Mouse (Mus musculus) hindbrain, embryonic 11.5 days (tissue): ENCODE measurements around the gene Clcn6. TPM values are rescaled to one million over a fixed set of nuclear protein-coding genes. Genes with fewer than 3 reads are reported as not detected.

Experiments
- ATAC-seq: fragments of 200-750 bp; cut with Nextera tagmentation; 2 replicates; pipeline ENCODE4 v1.8.0; 2017; ENCODE audit warnings: mild to moderate bottlenecking, moderate TSS enrichment, moderate library complexity; ENCODE audit not compliant: low FRiP score
- DNase-seq: peaks from one replicate; pipeline ENCODE4 v3.0.0-alpha.2; 2015; ENCODE audit warnings: low spot score
- H3K27ac ChIP-seq: fragments of 300-500 bp; sonication (generic); 2 replicates; pipeline ENCODE4 v1.5.1; 2014; ENCODE audit warnings: mild to moderate bottlenecking, low read depth, low read length
- H3K27me3 ChIP-seq: fragments of 300-500 bp; sonication (generic); 2 replicates; pipeline ENCODE4 v1.6.1; 2014; ENCODE audit warnings: mild to moderate bottlenecking, low read length, moderate library complexity, mixed read lengths; ENCODE audit not compliant: control insufficient read depth, insufficient read depth
- H3K36me3 ChIP-seq: fragments of 300-500 bp; sonication (generic); 2 replicates; pipeline ENCODE4 v1.6.1; 2014; ENCODE audit warnings: mild to moderate bottlenecking, low read length, moderate library complexity, mixed read lengths; ENCODE audit not compliant: control insufficient read depth, insufficient read depth
- H3K4me1 ChIP-seq: fragments of 300-500 bp; sonication (generic); replicated peaks from 2 replicates; pipeline ENCODE4 v1.6.1; 2014; ENCODE audit warnings: low read length, mixed read lengths; ENCODE audit not compliant: control insufficient read depth, insufficient read depth
- H3K4me2 ChIP-seq: fragments of 300-500 bp; sonication (generic); replicated peaks from 2 replicates; pipeline ENCODE4 v1.6.1; 2014; ENCODE audit warnings: mild to moderate bottlenecking, low read depth, low read length
- H3K4me3 ChIP-seq: fragments of 300-500 bp; sonication (generic); 2 replicates; pipeline ENCODE4 v1.5.1; 2014; ENCODE audit warnings: low read depth, low read length
- H3K9ac ChIP-seq: fragments of 300-500 bp; sonication (generic); 2 replicates; pipeline ENCODE4 v1.6.1; 2014; ENCODE audit warnings: low read depth, low read length
- H3K9me3 ChIP-seq: fragments of 300-500 bp; sonication (generic); 2 replicates; pipeline ENCODE4 v1.6.1; 2016; ENCODE audit warnings: low read length; ENCODE audit not compliant: control insufficient read depth
- WGBS: fragments of 180-500 bp; shearing (Covaris S2); extraction: QIAGEN DNeasy Blood & Tissue Kit; methylation state at CpG from one replicate; pipeline ENCODE4 v1.1.7; 2014; 5-methylcytosine and 5-hydroxymethylcytosine counted together
- polyA plus RNA-seq: library from polyadenylated mRNA; unstranded; fragments of >200 nt; fragmentation: Nextera tagmentation; extraction: Ambion mirVana; gene quantifications from 2 replicates; pipeline ENCODE4 v1.2.1, GENCODE M21; 2014

The Clcn6 gene
- polyA plus RNA-seq, 1 experiment from 2014 or later, result 26.2 TPM

- Histone ChIP-seq H3K9me3 (no peaks in the 10 kb centered on the region), H3K27ac (peak overlapping the region; percentile 53), H3K4me3 (peak overlapping the region; percentile 93), H3K4me2 (peak overlapping the region; percentile 59), H3K36me3 (peaks cover 6% of the 10 kb centered on the region; the same call in 1 of the 2 replicates), H3K9ac (peak overlapping the region; percentile 40; the same call in 1 of the 2 replicates), H3K4me1 (peaks cover 19% of the 10 kb centered on the region), H3K27me3 (no peaks in the 10 kb centered on the region)
- DNase-seq, result peak; percentile 12
- WGBS, result 21% methylated on average over 19 of the region's 19 CpGs
- no peak for ATAC-seq
Measured at GRCm38 (mm10) chr4:148039254-148040028, 820 bp upstream of the Clcn6 start.

GRCm38 (mm10) chr4:148038079-148038599 lies 482 bp downstream of the Clcn6 start:
- Histone ChIP-seq H3K4me2 (peak overlapping the region; percentile 57), H3K4me1 (peaks cover 19% of the 10 kb centered on the region), H3K27me3 (no peaks in the 10 kb centered on the region), H3K27ac (peak overlapping the region; percentile 80), H3K9me3 (no peaks in the 10 kb centered on the region), H3K4me3 (peak overlapping the region; percentile 93), H3K36me3 (peaks cover 6% of the 10 kb centered on the region; the same call in 1 of the 2 replicates), H3K9ac (peak overlapping the region; percentile 84)
- DNase-seq, result no peak
- 8% methylated on average over 26 of the region's 26 CpGs for WGBS
- ATAC-seq, result no peak

DNA sequence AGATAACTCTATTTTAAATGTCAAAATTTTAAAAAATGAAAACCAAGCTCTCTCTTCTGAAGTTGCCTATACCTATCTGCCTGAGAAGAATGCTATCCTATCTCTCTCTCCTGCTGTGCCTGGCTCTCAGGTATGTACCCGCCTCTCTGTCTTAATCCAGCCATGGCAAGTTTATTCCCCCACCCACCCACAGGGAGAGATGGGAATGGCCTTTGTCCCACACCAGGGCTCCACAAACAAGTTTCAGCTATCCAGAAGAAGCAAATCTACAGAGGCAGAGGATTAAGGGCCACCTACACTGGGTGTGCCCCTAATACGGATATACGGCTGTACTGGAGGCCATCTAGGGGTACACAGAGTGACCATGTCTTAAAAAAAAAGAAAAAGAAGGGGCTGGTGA lies 3.2 kb downstream of the Clcn6 start:
- WGBS, result 86% methylated on average over 3 of the region's 3 CpGs
- DNase-seq (no peak), ATAC-seq (no peak)
- Histone ChIP-seq H3K9me3 (no peaks in the 10 kb centered on the region), H3K27me3 (no peaks in the 10 kb centered on the region), H3K36me3 (peaks cover 7% of the 10 kb centered on the region; the same call in 1 of the 2 replicates), H3K4me3 (no peak overlapping the region), H3K27ac (no peak overlapping the region), H3K9ac (no peak overlapping the region), H3K4me1 (peaks cover 10% of the 10 kb centered on the region), H3K4me2 (no peak overlapping the region)

- Histone ChIP-seq H3K4me3 (no peak overlapping the region), H3K27ac (no peak overlapping the region), H3K4me2 (no peak overlapping the region), H3K36me3 (peaks cover 7% of the 10 kb centered on the region; the same call in 1 of the 2 replicates), H3K27me3 (no peaks in the 10 kb centered on the region), H3K9ac (no peak overlapping the region), H3K4me1 (peaks cover 4% of the 10 kb centered on the region; the same call in 1 of the 2 replicates), H3K9me3 (no peaks in the 10 kb centered on the region)
- no peak for ATAC-seq
- WGBS, result 67% methylated on average over 7 of the region's 7 CpGs
- DNase-seq, result no peak
Measured at GRCm38 (mm10) chr4:148033858-148034410, 4.7 kb downstream of the Clcn6 start.

- H3K4me2 ChIP-seq, result no peak overlapping the region
- no peaks in the 10 kb centered on the region for H3K4me1 ChIP-seq
- H3K36me3 ChIP-seq, result peaks cover 10% of the 10 kb centered on the region; the same call in 1 of the 2 replicates
- H3K4me3 ChIP-seq, result no peak overlapping the region
- WGBS, result 90% methylated on average over 5 of the region's 5 CpGs
- H3K27ac ChIP-seq, result no peak overlapping the region
- no peak for ATAC-seq
- H3K27me3 ChIP-seq, result no peaks in the 10 kb centered on the region
- DNase-seq, result no peak
- no peaks in the 10 kb centered on the region for H3K9me3 ChIP-seq
- H3K9ac ChIP-seq, result no peak overlapping the region
Measured at GRCm38 (mm10) chr4:148030506-148030905, 8.1 kb downstream of the Clcn6 start.

DNA sequence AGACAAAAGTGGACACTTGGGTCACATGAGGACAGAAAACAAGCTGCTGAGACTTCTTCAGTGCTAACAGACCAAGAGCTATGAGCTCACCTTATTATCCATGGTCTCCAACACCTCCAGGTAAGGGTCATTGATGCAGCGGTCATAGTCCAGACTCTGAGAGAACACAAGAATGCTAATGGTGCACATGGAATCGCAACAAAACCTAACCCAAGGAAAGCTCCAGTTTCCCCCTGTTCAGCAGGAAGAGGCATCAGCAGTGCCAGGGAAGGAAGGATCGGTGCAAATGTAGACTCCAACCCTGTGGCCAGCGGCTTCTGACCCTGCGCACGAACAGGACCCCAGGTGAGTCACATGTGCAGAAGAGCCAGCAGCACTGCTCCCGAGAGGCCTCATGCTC lies 9.3 kb downstream of the Clcn6 start:
- Histone ChIP-seq H3K27me3 (no peaks in the 10 kb centered on the region), H3K9me3 (no peaks in the 10 kb centered on the region), H3K36me3 (peaks cover 13% of the 10 kb centered on the region; the same call in 1 of the 2 replicates), H3K27ac (no peak overlapping the region), H3K4me1 (no peaks in the 10 kb centered on the region), H3K4me3 (no peak overlapping the region), H3K4me2 (no peak overlapping the region), H3K9ac (no peak overlapping the region)
- DNase-seq, result no peak
- ATAC-seq, result no peak
- 96% methylated on average over 7 of the region's 7 CpGs for WGBS

DNA sequence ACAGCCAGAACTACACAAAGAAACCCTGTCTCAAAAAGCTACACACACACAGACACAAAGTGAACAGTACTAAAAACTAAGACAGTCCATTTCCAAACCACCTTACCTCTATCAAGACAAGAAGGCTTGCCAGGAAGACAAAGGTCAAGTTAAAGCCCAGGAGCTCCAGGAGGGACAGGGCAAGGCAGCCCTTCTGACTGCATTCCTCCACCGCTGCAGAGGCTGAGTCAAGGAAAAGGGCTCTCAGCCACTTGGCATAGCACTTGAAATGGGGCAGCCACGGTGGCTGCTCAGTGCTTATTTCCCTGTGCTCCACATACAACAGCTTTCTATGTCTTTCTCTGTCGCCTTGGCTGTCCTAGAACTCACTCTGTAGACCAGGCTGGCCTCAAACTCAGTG lies 14.6 kb downstream of the Clcn6 start:
- Histone ChIP-seq H3K9me3 (no peaks in the 10 kb centered on the region), H3K4me1 (peaks cover 3% of the 10 kb centered on the region; the same call in 1 of the 2 replicates), H3K27me3 (no peaks in the 10 kb centered on the region), H3K27ac (no peak overlapping the region), H3K4me3 (no peak overlapping the region), H3K9ac (no peak overlapping the region), H3K36me3 (peaks cover 23% of the 10 kb centered on the region; the same call in 1 of the 2 replicates), H3K4me2 (no peak overlapping the region)
- 91% methylated on average over 3 of the region's 3 CpGs for WGBS
- no peak for DNase-seq
- no peak for ATAC-seq

DNA sequence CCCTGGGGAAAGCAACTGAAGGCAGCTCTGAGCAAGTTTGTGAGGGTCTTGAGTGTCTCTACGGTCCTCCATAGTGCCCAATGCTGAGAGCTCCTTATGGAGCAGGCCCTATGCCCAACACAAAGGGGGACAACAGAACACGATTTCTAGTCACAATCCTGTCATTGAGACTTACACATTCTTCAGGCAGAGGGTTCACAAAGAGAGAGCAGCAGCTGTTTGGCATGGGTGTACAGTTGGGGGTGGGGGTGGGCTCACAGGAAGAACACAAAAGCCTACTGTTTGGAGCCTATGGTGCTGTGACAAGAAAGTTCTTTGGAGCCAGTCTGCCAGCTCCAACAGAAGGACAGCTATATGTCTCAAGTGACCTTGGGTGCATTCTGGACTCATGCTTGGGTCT lies 20.2 kb downstream of the Clcn6 start:
- H3K9ac ChIP-seq, result no peak overlapping the region
- H3K4me1 ChIP-seq, result peaks cover 4% of the 10 kb centered on the region; the same call in 1 of the 2 replicates
- 67% methylated on average over 2 of the region's 2 CpGs for WGBS
- 0 out of 2 replicates have a peak overlapping the region, but pooled peaks have one; percentile 58 for H3K27ac ChIP-seq
- peaks cover 38% of the 10 kb centered on the region for H3K36me3 ChIP-seq
- H3K4me3 ChIP-seq, result no peak overlapping the region
- no peaks in the 10 kb centered on the region for H3K9me3 ChIP-seq
- H3K27me3 ChIP-seq, result no peaks in the 10 kb centered on the region
- DNase-seq (no peak), ATAC-seq (peak; percentile 26; the same call in 1 of the 2 replicates)
- H3K4me2 ChIP-seq, result no peak overlapping the region
